Mouse (Mus musculus) brain, embryonic 18.5 days (tissue): ENCODE data around the gene Gnaq.
"Not testable (repeated sequence)": the region's sequence is repeated elsewhere in the genome, so short reads cannot be mapped to it uniquely, and the experiment has no call there.

ENCODE experiments used
- DNase-seq: peaks from one replicate; pipeline ENCODE4 v3.0.0-alpha.2; 2012; ENCODE audit warnings: low read depth, low spot score

Gnaq gene

DNA sequence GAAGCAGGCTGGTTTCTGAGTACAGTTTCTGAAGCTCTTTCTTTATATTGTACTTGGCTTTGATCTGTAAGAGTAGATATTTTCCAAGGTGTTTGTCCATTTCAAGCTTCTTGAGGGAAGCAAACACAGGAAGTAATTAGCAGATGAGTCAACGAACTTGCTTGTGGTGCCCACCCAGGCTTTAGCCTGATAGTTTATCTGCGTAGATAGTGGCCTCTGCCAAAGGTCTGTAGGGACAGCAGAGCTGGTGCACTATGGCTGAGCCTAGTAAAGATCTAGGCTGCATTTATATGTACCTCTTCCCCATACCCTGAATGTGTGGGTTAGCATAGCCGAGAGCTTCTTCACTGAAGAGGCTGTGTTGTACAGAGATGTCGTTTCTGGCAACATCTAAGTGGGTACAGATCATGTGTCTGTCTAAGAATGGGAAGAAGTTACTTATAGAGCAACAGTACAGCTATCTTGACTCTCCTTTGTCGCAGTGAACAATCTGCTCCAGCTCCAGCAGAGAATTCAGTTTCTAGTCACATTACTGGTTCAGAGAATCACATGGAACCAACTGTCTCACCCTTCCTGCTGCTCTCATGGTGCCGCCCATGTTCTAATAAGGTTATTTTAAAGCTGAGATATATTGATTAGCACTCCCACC is 127.3 kb downstream of the Gnaq start:
- no peak for DNase-seq

DNA sequence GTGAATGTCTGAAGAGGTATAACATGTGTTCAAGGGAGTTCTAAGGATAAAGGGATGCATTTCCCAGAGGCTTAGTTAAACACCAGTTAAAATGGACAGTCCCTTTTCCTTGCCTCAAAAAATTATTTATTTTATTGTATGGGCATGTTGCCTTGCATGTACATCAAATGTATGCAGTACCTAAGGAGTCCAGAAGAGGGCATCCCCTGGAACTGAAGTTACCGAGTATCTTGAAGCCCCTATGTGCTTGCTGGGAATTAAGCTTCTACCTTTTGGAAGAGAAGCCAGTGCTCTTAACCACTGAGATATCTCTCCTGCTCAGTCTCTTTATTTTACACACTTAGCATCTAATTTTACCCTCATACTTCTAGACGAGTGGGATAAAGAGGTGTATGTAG is 127.8 kb downstream of the Gnaq start:
- DNase-seq = no peak

DNA sequence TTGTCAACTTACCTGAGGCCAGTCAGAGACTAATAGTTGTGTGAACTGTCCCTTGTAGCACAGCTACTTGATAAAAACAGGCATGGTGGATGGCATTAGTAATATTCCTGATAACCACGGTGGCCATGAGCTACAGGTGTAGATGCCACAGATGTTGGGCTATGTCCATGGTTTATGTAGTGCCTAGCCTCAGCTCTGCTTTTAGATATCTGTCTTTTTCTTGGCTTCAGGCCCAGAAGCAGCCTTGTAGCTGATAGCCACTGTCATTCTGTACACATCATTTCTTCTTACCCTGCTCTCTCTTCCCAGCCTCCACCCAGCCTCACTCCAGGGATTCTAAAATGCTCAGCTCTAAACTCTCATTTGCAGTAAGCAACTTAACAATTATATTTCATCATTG is 128.3 kb downstream of the Gnaq start:
- DNase-seq = no peak

DNA sequence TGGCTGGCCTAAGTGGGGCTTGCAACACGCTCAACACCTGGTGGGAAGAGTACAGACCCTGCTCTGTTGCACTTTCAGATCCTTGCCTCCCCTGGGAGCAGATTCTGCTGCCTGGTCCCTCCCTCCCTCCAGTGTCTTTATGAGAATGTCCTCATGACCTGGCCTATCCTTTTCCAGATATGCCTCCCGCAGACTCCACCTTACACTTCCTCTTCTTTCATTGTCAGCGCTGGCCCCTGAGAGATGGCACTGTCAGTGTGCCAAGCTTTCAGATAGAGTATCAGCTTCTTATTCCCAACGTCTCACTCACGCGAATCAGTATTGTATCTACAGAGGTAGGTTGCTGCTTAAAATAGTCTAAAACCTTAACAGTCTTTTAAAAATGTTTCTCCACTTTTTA is 129.0 kb downstream of the Gnaq start:
- no peak for DNase-seq

DNA sequence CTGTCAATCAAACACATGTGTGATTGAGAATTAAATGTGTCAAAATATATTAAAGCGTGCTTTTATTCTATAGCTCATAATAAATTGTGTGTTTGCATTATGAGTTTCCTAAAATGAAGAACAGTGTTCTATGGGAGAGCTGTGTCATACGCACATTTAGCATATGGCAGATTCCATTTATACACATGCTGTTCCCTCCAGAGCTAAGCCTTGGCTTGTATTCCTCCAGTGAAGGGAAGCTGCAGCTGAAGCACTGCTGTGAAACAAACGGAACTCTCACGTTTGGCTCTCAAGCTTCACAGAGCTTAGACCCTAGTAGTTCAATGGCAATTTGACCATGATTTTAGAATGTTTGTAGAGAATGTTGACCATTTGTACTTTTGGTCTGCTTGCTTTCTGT is 129.7 kb downstream of the Gnaq start:
- DNase-seq = no peak

DNA sequence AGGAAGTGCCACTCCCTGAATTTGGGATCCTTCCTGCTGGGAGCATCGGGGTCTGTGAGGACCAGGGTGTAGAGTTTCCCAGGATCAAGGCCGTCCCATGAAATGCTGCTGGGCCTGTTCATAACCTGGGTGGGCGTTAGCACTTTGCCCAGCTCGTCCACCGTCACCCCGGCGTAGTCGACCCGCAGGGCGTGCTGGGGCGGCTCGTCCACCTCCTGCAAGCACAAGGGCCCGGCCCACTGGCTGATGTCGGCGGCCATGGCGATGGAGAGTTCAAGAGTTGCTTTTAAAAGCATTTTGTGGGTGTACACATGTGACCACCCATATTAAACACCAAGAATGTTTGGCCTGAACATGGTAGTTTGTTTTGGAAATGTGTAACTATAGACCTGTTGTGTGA is 134.7 kb downstream of the Gnaq start:
- DNase-seq = not testable (repeated sequence)

DNA sequence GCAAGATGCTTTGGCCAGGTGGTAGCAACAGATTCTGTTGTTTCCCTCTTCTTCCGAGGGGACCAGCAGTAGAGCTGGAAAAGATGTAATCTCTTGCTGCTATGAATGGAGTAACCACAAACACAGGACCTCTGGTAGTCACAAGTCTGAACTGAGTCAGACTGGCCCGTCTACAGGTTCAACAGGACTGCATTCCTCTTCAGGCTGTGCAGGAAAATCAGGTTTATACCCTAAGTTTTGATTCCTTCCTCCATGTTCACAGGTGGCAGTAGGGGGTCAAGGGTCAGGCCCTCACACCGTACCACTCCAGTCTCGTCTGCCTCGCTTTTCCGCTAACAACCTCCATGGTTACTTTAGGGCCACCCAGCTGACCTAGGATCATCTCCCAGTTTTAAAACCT is 137.6 kb downstream of the Gnaq start:
- DNase-seq = no peak

DNA sequence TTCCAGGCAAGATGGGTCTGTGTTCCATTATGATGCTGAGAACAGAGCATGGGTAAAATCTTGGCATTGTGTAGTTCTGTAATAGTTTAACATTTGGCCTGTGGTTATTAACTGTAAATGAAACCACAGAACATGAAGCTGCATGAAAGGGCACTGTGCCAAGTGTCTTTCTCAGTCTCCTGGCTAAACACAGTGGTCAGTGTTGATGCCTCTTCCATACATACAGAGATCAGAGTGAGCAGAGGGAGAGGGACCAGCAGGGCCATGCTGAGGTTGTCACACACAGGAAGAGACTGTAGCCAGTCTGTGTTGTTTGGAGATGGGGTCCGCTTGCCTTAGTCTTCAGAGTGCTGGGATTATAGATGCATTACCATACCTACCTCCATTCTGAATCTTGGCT is 138.4 kb downstream of the Gnaq start:
- no peak for DNase-seq

DNA sequence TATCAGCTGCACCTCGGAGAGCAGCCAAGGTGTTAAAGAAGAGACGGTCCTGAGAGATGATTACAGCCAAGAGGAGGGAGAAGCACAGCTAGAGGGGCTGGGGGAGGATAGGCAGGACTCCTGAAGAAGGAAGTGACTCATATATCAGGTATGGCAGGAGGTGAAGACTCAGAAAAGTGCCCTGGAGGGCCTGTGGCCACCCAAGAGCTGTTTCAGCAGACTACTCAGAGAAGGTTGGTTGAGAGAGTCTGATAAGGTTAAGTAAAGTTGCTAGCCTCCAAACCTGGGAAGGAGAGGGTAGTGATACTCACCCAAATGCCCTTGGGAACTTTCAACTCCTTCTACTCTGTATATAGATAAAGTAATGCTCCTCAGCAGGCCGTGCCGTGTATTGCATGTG is 140.4 kb downstream of the Gnaq start:
- DNase-seq = no peak

DNA sequence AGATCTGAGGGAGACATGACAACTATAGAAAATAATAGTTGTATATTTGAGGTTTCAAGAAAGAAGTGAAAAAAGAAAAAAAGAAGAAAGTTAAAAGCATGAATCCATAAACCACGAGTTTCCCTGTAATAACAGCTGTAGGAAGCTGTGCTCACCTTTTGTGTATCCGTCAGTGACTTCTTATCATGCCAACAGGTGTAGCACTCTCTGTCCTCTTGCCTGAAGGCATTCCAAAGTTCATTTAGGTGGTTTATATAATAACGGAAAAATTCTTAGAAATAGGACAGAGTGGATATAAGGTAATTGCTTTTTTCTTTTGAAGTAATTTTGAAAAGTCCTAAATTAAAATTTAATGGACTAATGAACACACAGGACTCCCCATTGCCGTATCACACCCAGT is 147.6 kb downstream of the Gnaq start:
- DNase-seq = no peak

DNA sequence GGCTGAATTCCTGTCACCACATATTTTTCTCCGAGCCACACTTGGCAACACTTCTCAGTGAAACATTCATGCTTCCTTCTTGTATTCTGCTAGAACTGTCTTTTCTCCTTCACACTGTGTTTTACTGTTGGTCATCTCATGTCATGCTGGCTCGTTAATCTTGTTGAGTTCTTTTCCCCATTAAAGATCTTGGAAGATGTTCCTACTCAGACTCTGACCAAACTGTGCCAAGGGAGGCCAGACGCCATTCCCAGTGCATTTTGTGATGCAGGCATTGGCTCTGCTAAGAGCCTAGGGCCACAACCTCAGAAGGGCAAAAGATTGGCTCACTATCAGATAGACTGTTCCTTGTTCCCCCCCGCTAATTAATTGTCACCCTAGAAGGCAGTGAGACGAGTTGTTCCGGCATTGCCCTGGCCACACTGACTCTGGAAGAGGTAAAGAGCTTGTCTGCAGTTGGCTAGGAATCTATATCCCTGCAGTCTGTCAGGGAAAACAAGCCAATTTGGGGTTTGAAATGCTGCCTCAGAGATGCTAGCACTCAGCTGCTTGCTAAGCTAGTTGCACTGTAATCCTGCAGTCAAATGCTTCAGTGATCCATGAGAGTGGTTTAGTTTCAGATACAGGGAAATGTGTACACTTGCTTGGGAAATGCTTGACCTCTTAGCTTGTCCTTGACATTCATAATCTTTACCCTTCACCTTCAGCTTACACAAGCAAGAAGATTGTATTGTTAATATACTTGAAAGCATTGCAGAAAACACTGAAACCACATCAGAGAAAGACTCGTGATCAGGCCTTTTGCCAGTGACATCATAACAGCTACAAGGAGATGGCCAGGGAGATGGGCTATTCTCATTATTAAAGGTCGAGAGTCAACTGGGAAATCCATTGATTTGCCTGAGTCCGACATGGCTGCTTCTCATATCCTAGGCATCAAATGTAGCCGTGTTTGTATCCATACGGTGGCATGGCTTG is 152.7 kb downstream of the Gnaq start:
- DNase-seq = no peak

DNA sequence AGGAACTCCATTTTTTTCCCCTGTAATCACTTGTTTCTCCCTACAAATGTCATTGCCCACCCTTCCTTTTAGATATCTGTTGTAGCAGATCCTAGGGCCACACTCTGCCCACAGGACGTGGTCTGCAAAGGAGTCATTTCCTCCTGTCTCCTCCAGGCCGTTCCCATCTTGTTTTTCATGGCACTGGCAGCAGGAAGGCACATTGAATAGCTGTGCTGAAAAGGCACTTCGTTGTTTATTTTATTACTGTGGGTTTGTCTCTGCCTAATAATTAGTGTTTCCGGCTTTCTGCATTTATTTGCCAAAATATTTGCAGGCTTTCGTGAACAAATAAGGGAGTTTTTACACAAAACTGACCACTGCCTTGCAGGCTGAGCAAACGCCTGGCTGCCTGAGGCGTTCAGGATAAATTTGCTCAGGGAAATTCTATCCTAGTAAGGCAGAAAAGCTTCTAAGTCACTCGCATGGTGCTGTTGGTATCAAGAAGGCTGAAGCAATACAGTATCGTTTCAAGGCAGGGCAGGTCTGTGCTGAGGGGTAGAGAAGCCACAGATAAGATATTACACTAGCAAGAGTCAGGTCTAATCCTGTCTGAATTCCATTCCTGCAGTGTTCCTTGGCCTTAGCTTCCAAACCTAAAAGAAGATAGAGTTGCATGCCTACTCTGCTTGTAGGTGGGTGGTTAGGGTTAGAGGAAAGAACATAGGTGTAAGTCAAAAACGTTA is 154.0 kb downstream of the Gnaq start:
- no peak for DNase-seq

DNA sequence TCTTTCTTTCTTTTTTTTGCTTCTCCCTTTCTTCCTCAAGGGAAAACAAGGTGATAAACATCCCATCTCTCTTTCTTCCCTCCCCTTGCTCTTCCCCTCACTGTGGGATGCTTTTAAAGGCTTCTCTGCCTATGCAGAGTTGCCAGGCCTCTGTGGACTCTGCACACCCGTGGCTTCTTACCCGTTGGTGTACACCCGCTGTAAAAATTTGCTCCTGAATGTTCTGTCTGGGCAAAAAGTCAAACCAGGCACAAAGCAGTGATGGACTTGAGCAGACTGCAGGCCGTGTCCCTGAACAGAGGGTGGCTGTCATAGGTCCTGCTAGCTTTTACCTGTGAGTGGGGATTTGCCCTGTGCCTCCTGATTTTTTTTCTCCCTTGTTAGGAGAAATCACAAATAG is 154.7 kb downstream of the Gnaq start:
- DNase-seq = no peak

DNA sequence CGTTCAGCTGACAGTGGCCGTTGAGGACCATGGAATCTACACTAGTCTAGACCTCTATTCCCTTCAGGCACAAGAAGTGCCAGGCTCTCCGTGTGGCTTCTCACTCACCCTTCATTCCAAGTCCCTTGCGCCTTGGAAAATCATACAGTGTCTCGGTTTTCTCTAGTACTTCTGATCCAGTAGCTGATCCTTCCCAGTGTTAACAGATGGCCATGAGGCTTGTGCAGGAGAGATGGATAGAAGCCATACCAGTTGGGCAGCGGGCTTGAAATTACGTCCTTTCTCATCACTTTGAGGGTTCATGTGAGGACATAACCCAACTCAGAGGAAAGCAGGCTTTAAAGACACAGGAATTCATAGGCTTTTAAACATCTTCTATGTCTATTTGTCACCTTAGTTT is 155.3 kb downstream of the Gnaq start:
- no peak for DNase-seq

DNA sequence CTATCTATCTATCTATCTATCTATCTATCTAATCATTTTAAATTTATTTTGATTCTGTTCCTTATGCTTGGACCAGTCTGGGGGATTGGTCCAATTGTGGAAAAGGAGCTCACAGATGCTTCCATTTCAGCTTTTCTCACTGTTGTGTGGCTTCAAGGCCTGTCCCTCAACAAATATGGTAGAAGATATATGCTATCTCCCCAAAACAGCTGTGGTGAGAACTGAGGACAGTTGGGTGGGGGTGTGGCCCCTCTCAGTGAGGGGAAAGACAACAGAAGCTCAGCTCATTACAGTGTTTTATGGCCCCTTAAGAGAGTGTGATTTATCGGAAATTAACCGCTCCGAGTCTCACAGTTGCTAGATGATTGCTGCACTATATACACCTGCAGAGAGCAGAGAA is 158.5 kb downstream of the Gnaq start:
- DNase-seq = no peak

DNA sequence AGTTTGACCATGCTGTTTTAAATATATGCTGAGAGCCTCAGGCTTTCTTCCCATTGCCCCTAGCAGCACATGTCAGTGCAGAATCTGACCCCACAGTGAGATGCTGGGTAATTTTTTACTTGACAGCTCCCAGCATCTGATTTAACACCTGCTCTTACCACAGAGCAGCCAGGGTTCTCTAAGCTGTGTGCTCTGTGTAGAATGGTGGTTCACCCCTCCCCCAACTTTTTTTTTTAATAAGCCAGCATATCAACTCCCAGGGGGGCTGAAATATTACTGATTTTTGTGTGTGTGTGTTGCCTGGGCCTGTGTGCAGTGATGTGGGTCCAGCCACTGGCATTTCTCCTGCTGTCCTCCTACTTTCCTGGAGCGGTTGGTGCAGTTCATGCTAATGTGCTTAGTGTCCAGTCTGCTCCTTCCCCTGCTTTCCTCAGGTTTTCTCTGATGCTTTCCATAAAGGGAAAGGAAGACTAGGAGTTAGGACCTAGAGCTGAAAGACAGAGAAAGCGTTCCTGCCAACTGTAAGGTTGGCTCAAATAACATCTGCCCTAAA is 159.5 kb downstream of the Gnaq start:
- DNase-seq = no peak

DNA sequence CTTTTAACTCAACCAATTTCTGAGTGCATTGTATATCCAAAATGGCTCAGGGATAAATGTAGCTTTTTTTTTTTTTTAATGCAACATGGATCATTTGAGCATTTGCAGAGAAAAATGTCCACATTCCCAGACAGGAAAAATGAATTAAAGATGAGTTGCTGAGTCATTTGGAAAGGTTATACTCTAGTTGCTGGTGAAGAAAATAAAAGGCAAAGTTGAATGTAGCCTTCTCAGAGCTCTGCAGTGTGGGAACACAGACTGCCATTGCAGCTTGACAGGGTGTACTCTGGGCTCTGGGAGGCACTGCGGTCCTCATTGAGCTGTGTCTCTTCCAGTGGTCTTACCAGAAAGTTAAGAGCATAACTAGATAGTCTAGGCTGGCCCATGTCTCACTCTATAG is 160.3 kb downstream of the Gnaq start:
- DNase-seq = no peak

DNA sequence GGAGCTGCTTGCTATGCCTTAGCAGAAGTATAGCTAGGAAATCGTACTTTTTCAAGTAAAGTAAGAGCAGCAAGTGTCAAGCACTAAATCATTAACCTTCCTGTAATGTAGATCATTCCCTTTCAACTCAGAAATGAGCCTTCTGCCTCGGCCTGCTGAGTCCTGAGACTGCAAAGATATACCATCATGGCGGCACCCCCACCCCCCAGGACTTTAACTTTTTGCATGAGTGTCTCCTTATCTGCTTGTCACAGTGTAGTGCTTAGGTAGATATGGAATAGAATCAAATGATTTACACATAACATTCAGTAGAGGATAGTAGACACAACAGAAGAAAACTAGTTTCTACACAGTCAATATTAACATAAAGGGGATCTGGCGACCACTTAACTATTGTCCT is 167.8 kb downstream of the Gnaq start:
- no peak for DNase-seq

DNA sequence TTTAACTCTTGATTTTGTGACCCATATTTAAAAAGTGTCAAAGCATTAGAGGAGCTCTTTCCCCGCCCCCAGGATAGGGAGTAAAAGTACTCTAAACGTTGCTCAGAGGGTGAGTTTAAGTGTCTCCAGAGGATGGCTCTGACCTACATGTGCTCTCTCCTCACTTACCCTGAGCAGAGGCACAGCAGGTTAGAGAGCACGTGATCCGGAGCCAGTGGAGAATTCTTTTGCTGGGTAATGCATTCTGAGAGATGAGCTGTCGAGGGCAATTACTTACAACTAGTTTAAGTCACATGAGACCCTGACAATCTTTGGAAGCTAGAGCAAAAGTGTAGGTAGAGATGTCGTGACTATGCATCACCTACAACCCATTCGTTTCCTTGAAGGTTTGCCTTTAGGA is 168.7 kb downstream of the Gnaq start:
- no peak for DNase-seq

DNA sequence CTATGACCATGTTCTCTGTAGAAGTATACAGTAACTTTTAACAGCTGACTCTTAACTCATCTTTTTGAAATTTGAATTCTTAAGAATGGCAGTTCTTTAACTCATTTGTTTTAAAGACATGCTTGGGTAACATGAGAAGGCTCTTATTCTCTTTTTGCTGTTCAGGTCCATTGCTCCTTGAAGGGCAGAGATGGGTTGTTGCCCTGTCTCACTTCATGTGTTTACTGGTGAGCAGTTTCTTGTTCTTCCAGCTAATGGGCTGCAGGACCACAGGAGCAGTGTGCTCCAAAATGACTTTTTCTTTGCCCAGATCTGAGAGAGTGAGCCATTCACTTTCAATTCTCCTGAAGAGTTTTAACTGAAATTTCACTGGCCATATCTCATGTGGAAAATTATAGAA is 176.4 kb downstream of the Gnaq start:
- no peak for DNase-seq

DNA sequence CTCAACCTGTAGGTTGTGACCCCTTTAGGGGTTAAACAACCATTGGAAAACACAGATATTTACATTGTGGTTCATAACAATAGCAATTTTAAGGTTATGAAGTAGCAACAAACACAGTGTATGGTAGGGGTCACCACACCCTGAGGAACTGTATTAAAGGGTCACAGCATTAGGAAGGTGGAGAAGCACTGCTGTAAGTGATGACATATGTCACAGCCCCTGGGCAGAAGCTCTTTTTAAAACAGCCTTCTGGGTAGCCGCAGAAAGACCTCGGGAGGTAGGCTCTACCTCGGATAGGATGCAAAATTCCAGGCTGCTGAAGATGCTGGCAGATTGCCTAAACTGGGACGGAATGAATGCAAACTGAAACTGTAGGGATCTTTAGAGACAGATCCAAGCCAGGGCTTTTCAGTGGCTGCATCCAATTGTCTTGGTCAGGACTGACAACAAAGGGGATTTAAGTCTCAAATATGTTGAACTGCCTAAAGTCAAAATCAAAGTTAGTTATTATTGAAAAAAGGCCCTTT is 181.7 kb downstream of the Gnaq start:
- no peak for DNase-seq

DNA sequence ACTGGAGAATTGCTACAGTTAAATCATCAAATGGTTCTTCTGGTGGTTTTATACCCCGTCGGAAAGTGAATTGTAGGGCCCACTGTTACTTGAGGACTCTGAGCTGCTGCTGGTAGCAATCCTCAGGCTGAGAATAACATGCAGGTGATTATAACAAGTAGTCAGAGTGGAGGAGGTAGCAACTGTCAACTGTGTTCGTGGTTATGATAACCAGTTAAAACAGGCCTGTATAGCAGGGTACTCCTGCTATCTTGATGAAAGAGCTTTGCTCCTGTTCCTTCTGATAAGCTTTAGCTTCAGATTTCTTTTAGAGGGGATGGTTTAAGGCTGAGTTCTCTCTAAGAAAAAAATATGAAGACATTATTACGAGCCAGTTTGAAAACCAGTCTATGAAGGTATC is 182.9 kb downstream of the Gnaq start:
- no peak for DNase-seq
